Mouse (Mus musculus): ENCODE results near the gene Olfr222. TPM values are rescaled to one million over a fixed set of nuclear protein-coding genes. Genes with fewer than 3 reads are reported as not detected.

Olfr222 gene
- not detected in 4 replicates for total RNA-seq (2023)

DNA sequence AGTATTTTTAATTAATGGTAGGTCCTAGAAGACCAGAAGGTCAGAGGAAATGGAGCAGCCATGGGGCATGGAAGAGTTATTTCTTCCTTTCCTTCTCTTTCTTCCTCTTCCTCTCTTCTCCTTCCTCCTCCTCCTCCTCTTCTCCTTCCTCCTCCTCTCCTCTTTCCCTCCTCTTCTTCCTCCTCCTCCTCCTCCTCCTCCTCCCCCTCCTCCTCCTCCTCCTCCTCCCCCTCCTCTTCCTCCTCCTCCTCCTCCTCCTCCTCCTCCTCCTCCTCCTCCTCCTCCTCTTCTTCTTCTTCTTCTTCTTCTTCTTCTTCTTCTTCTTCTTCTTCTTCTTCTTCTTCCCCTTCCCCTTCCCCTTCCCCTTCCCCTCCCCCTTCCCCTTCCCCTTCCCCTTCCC, at the start of gene Olfr222:
Olfr222 (minus strand) TSS at position 101 of the 400 bp plus-strand sequence.

DNA sequence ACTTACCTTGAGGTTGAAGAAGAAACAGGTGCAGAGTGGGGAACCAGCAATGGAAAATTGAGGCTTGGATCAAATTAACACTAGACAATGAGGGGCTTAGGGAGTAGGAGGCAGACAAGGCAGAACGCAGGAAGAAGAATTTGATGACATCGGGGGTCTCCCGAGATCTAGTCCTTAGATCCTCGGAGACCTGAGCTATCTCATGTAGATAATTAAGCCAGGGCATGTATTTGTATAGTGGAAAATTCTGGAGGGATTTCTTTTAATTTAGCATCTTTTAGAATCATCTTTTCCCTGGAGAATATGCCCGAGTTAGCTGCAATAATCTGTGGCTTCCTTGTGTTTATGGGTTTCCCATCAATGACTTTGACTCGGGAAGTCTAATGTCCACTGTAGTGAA, 17.2 kb upstream of the Olfr222 start, which contains the start of gene Olfr223:
Olfr223 (minus strand) TSS at position 101 of the 400 bp plus-strand sequence.

DNA sequence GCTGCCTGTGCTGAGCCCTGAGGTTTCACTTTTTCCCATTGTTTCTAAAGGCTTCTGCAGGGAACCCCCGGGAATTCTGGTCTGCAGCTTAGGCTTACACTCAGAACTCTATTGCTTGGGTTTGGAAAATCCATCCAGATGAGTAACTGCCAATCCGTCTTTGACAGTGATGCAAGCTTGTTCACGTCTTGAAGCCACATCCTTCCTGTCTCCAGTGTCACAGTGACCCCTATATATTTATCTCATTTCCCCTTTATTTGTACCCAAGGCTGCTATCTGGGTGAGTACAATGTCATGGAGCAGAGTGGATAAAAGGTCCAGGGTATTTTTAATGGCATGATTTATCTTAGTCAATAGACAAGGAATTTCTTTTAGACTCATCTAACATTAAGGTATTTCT, 34.7 kb downstream of the Olfr222 start, which contains the start of gene Nlrp3:
Nlrp3 (plus strand) TSS at position 245 of the 400 bp plus-strand sequence.

DNA sequence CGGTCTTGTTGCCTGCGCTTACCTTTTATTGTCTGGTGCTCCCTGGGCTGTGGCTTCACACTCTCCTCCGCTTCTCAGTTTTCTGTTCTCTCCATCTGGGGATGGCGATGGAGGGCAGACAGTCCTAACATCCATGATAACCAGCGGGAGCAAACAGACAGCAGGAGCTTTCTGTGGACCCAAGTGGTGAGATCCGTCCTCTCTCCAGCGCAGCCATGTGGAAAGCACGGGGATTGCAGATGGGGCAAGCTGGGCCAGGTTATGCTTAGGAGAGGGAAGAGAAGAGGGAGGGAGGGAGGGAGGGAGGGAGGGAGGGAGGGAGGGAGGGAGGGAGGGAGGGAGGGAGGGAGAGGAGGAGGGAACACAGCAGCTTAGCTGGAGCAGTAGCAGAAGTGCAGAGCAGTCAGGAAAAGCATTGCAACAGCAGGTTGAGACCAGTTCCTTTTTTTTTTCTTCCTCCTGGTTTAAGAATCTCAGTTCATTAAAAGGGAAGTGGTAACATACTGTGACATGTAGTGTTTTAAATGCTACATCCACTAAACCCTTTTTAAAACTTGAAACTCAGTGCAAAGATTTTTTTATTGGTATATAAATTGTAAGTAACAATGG, 49.5 kb downstream of the Olfr222 start, which contains the start of gene Zkscan17:
Zkscan17 (minus strand) TSS at position 280 of the 609 bp plus-strand sequence.

Other genes with a start within 250 kb of the Olfr222 start
- gene Prss38, start 200.6 kb downstream of the Olfr222 start, total RNA-seq (2023), result not detected in 4 replicates
- gene Jmjd4, start 126.2 kb downstream of the Olfr222 start, total RNA-seq (2023), result 10.2 to 12.5 TPM (median 11.7 TPM) in 4 replicates
- gene Snap47, start 125.0 kb downstream of the Olfr222 start, total RNA-seq (2023), result 14.5 to 17.4 TPM (median 14.9 TPM) in 4 replicates
- gene Zfp867, start 103.8 kb downstream of the Olfr222 start, total RNA-seq (2023), result 4.1 to 4.7 TPM (median 4.3 TPM) in 4 replicates
- gene Zkscan17, start 49.5 kb downstream of the Olfr222 start, total RNA-seq (2023), result 16.7 to 20.2 TPM (median 17.6 TPM) in 4 replicates
- gene Nlrp3, start 34.7 kb downstream of the Olfr222 start, total RNA-seq (2023), result 0.94 to 3.2 TPM (median 1.5 TPM) in 4 replicates
- not detected in 4 replicates for gene Olfr223, start 17.1 kb upstream of the Olfr222 start, total RNA-seq (2023)
- 82.5 to 102 TPM (median 85.8 TPM) in 4 replicates for gene Mprip, start 85.1 kb upstream of the Olfr222 start, total RNA-seq (2023)
- 0.41 to 1.1 TPM (median 0.46 TPM) in 3 of 4 replicates, not detected in the other for gene Pld6, start 211.4 kb upstream of the Olfr222 start, total RNA-seq (2023)
- gene Flcn, start 233.8 kb upstream of the Olfr222 start, total RNA-seq (2023), result 122 to 136 TPM (median 128 TPM) in 4 replicates